Mouse (Mus musculus) liver, embryonic 11.5 days (tissue): ENCODE measurements around the gene Wrap53. TPM values are rescaled to one million over a fixed set of nuclear protein-coding genes. Genes with fewer than 3 reads are reported as not detected.
"Not testable (repeated sequence)": the region's sequence is repeated elsewhere in the genome, so short reads cannot be mapped to it uniquely, and the experiment has no call there.

Source experiments
- ATAC-seq: fragments of 200-750 bp; cut with Nextera tagmentation; replicated peaks from 2 replicates; pipeline ENCODE4 v1.8.0; 2017; ENCODE audit warnings: moderate number of reproducible peaks, mild to moderate bottlenecking, moderate TSS enrichment, moderate library complexity; ENCODE audit not compliant: low FRiP score
- DNase-seq: peaks from one replicate; pipeline ENCODE4 v3.0.0-alpha.2; 2017; ENCODE audit warnings: low spot score
- H3K27ac ChIP-seq: fragments of 300-500 bp; sonication (generic); 2 replicates; pipeline ENCODE4 v1.5.1; 2014; ENCODE audit warnings: mild to moderate bottlenecking, low read depth, low read length, control low read depth
- H3K27me3 ChIP-seq: fragments of 300-500 bp; sonication (generic); replicated peaks from 2 replicates; pipeline ENCODE4 v1.6.1; 2014; ENCODE audit warnings: low read length, mixed read lengths; ENCODE audit not compliant: control insufficient read depth, insufficient read depth
- H3K36me3 ChIP-seq: fragments of 300-500 bp; sonication (generic); 2 replicates; pipeline ENCODE4 v1.6.1; 2014; ENCODE audit warnings: mild to moderate bottlenecking, low read length, moderate library complexity, mixed read lengths; ENCODE audit not compliant: control insufficient read depth, insufficient read depth
- H3K4me1 ChIP-seq: fragments of 300-500 bp; sonication (generic); replicated peaks from 2 replicates; pipeline ENCODE4 v1.6.1; 2014; ENCODE audit warnings: low read length, mixed read lengths; ENCODE audit not compliant: control insufficient read depth, insufficient read depth
- H3K4me2 ChIP-seq: fragments of 300-500 bp; sonication (generic); 2 replicates; pipeline ENCODE4 v1.6.1; 2014; ENCODE audit warnings: mild to moderate bottlenecking, control low read depth, moderate library complexity
- H3K4me3 ChIP-seq: fragments of 300-500 bp; sonication (generic); 2 replicates; pipeline ENCODE4 v1.5.1; 2014; ENCODE audit warnings: low read depth, low read length, control low read depth
- H3K9ac ChIP-seq: fragments of 300-500 bp; sonication (generic); 2 replicates; pipeline ENCODE4 v1.6.1; 2014; ENCODE audit warnings: low read depth, low read length, control low read depth
- H3K9me3 ChIP-seq: fragments of 300-500 bp; sonication (generic); 2 replicates; pipeline ENCODE4 v1.6.1; 2016; ENCODE audit warnings: low read length, inconsistent platforms, mixed read lengths; ENCODE audit not compliant: control insufficient read depth
- WGBS: fragments of 180-500 bp; shearing (Covaris S2); extraction: QIAGEN DNeasy Blood & Tissue Kit; methylation state at CpG from one replicate; pipeline ENCODE4 v1.1.7; 2014; 5-methylcytosine and 5-hydroxymethylcytosine counted together
- polyA plus RNA-seq: library from polyadenylated mRNA; unstranded; fragments of >200 nt; fragmentation: Nextera tagmentation; extraction: Ambion mirVana; gene quantifications from 2 replicates; pipeline ENCODE4 v1.2.1, GENCODE M21; 2014

The Wrap53 gene
- polyA plus RNA-seq, 1 experiment from 2014 or later, result 39.3 TPM

- Histone ChIP-seq H3K4me3 (peak within 1 kb of the TSS; percentile 11), H3K27me3 (no peaks in the 10 kb centered on the region), H3K9ac (peak within 1 kb of the TSS; percentile 50), H3K27ac (peak within 1 kb of the TSS; percentile 54), H3K4me2 (peak within 1 kb of the TSS; percentile 51), H3K4me1 (peaks cover 30% of the 10 kb centered on the region), H3K9me3 (no peaks in the 10 kb centered on the region), H3K36me3 (no peaks in the 10 kb centered on the region)
- 45% methylated on average over 5 of the region's 5 CpGs for WGBS
- ATAC-seq (no peak; the same call in 1 of the 2 replicates), DNase-seq (no peak)
Measured at GRCm38 (mm10) chr11:69617805-69618204, 37.8 kb upstream of the Wrap53 start, which contains the start of gene Shbg. Gene Shbg (minus strand): TSS chr11:69617905.

- Histone ChIP-seq H3K27ac (no peak overlapping the region), H3K36me3 (no peaks in the 10 kb centered on the region), H3K9me3 (no peaks in the 10 kb centered on the region), H3K4me2 (peak overlapping the region; percentile 51), H3K4me1 (peaks cover 30% of the 10 kb centered on the region), H3K9ac (no peak overlapping the region), H3K27me3 (no peaks in the 10 kb centered on the region), H3K4me3 (peak overlapping the region; percentile 11)
- WGBS, result 48% methylated on average over 10 of the region's 10 CpGs
- no peak for DNase-seq
- no peak for ATAC-seq
Measured at GRCm38 (mm10) chr11:69616781-69617180, 36.7 kb upstream of the Wrap53 start.

- H3K36me3 ChIP-seq, H3K9me3 ChIP-seq, H3K9ac ChIP-seq, H3K27me3 ChIP-seq, DNase-seq, ATAC-seq, H3K27ac ChIP-seq: not testable (repeated sequence)
- Histone ChIP-seq H3K4me1 (peaks cover 27% of the 10 kb centered on the region), H3K4me2 (peak overlapping the region; percentile 83), H3K4me3 (peak overlapping the region; percentile 43)
- 49% methylated on average over 11 of the region's 11 CpGs for WGBS
Measured at GRCm38 (mm10) chr11:69614257-69614588, 34.2 kb upstream of the Wrap53 start.

GRCm38 (mm10) chr11:69613553-69614256 lies 33.6 kb upstream of the Wrap53 start:
- H3K4me3 ChIP-seq, result peak overlapping the region; percentile 43
- DNase-seq (peak; percentile 77), ATAC-seq (peak; percentile 55; the same call in 1 of the 2 replicates)
- no peaks in the 10 kb centered on the region for H3K27me3 ChIP-seq
- H3K4me2 ChIP-seq, result peak overlapping the region; percentile 83
- 10% methylated on average over 19 of the region's 19 CpGs for WGBS
- H3K36me3 ChIP-seq, result no peaks in the 10 kb centered on the region
- H3K9ac ChIP-seq, result peak overlapping the region; percentile 63
- H3K9me3 ChIP-seq, result no peaks in the 10 kb centered on the region
- peaks cover 32% of the 10 kb centered on the region for H3K4me1 ChIP-seq
- no peak overlapping the region for H3K27ac ChIP-seq

- ATAC-seq (no peak), DNase-seq (no peak)
- Histone ChIP-seq H3K4me2 (no peak overlapping the region), H3K27me3 (no peaks in the 10 kb centered on the region), H3K27ac (no peak overlapping the region), H3K4me3 (no peak overlapping the region), H3K4me1 (peaks cover 38% of the 10 kb centered on the region), H3K9me3 (no peaks in the 10 kb centered on the region), H3K9ac (no peak overlapping the region), H3K36me3 (no peaks in the 10 kb centered on the region)
- WGBS, result 68% methylated on average over 4 of the region's 4 CpGs
Measured at GRCm38 (mm10) chr11:69610899-69611298, 30.8 kb upstream of the Wrap53 start.

GRCm38 (mm10) chr11:69609416-69609815 lies 29.4 kb upstream of the Wrap53 start:
- 30% methylated on average over 7 of the region's 7 CpGs for WGBS
- DNase-seq (no peak), ATAC-seq (peak; percentile 51)
- Histone ChIP-seq H3K4me1 (peaks cover 43% of the 10 kb centered on the region), H3K4me3 (no peak overlapping the region), H3K36me3 (no peaks in the 10 kb centered on the region), H3K4me2 (peak overlapping the region; percentile 49), H3K27ac (peak overlapping the region; percentile 95), H3K9ac (peak overlapping the region; percentile 46), H3K9me3 (no peaks in the 10 kb centered on the region), H3K27me3 (no peaks in the 10 kb centered on the region)

- DNase-seq, result no peak
- peak overlapping the region; percentile 95 for H3K27ac ChIP-seq
- no peak overlapping the region; the same call in 1 of the 2 replicates for H3K4me2 ChIP-seq
- peaks cover 49% of the 10 kb centered on the region for H3K4me1 ChIP-seq
- ATAC-seq, result peak; percentile 46
- H3K36me3 ChIP-seq, result no peaks in the 10 kb centered on the region
- no peak overlapping the region for H3K4me3 ChIP-seq
- 59% methylated on average over 3 of the region's 3 CpGs for WGBS
- no peaks in the 10 kb centered on the region for H3K9me3 ChIP-seq
- no peak overlapping the region for H3K9ac ChIP-seq
- H3K27me3 ChIP-seq, result no peaks in the 10 kb centered on the region; the same call in 1 of the 2 replicates
Measured at GRCm38 (mm10) chr11:69608525-69608924, 28.5 kb upstream of the Wrap53 start.

GRCm38 (mm10) chr11:69606832-69607231 lies 26.8 kb upstream of the Wrap53 start:
- Histone ChIP-seq H3K36me3 (no peaks in the 10 kb centered on the region), H3K9me3 (no peaks in the 10 kb centered on the region), H3K27ac (no peak overlapping the region), H3K4me2 (no peak overlapping the region), H3K4me3 (no peak overlapping the region), H3K27me3 (no peaks in the 10 kb centered on the region; the same call in 1 of the 2 replicates), H3K9ac (no peak overlapping the region), H3K4me1 (peaks cover 55% of the 10 kb centered on the region)
- DNase-seq (no peak), ATAC-seq (no peak)
- WGBS, result 74% methylated on average over 2 of the region's 2 CpGs

GRCm38 (mm10) chr11:69606491-69606795 lies 26.4 kb upstream of the Wrap53 start:
- peaks cover 59% of the 10 kb centered on the region for H3K4me1 ChIP-seq
- ATAC-seq (no peak), DNase-seq (no peak)
- H3K36me3 ChIP-seq, result no peaks in the 10 kb centered on the region
- peak overlapping the region; percentile 99 for H3K4me2 ChIP-seq
- peak overlapping the region; percentile 85 for H3K27ac ChIP-seq
- H3K9ac ChIP-seq, result peak overlapping the region; percentile 69
- WGBS, result 49% methylated on average over 2 of the region's 2 CpGs
- H3K4me3 ChIP-seq, result peak overlapping the region; percentile 82
- H3K27me3 ChIP-seq, result no peaks in the 10 kb centered on the region; the same call in 1 of the 2 replicates
- no peaks in the 10 kb centered on the region for H3K9me3 ChIP-seq
